Mouse (Mus musculus): ENCODE data around the gene Rnf41. TPM values are rescaled to one million over a fixed set of nuclear protein-coding genes. Genes with fewer than 3 reads are reported as not detected.
A peak's percentile ranks its signal among the peaks of the same experiment; 100 is the strongest.

Rnf41 gene
- total RNA-seq, 2 experiments from 2014 or later, result 10.4 to 10.5 TPM

DNA sequence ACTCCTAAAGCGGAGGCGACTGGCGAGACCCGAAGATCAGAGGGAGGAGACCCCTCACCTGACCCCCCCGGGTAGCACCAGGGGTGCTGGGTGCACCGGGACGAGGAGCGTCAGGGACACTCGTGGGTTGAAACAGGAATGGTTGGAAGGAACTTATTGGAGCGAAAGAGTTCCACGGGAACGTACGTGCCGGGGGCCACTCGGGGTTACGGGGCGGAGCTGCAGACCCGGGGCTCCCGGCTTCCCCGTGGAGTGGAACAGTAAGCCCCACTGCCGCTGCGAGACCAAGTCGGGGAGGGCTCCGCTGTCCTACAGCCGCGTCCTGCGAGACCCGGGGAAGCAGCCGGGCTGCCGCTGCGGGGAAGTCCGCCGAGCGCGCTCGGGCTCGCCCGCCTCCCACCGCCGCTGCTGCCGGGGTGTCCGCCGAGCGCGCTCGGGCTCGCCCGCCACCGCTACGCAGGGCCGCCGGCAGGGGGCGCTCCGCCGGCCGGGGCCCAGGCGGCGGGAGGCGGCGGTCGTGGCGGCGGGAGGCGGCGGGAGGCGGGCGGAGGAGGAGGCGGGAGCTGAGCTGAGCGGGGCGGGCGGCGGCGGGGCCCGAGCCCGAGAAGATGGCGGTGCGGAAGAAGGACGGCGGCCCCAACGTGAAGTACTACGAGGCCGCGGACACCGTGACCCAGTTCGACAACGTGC lies 47.4 kb downstream of the Rnf41 start, which contains the start of gene Smarcc2:
Smarcc2 (plus strand) TSS at position 530 of the 690 bp plus-strand sequence.
- DNase-seq, result peak; percentile 78 to 84
- intact Hi-C loops (cut with DNase I), result loop anchor here (2.0 to 5.0 kb wide), 2 partner anchors 33 to 76 kb away; partner anchors contain the start of gene Myl6

DNA sequence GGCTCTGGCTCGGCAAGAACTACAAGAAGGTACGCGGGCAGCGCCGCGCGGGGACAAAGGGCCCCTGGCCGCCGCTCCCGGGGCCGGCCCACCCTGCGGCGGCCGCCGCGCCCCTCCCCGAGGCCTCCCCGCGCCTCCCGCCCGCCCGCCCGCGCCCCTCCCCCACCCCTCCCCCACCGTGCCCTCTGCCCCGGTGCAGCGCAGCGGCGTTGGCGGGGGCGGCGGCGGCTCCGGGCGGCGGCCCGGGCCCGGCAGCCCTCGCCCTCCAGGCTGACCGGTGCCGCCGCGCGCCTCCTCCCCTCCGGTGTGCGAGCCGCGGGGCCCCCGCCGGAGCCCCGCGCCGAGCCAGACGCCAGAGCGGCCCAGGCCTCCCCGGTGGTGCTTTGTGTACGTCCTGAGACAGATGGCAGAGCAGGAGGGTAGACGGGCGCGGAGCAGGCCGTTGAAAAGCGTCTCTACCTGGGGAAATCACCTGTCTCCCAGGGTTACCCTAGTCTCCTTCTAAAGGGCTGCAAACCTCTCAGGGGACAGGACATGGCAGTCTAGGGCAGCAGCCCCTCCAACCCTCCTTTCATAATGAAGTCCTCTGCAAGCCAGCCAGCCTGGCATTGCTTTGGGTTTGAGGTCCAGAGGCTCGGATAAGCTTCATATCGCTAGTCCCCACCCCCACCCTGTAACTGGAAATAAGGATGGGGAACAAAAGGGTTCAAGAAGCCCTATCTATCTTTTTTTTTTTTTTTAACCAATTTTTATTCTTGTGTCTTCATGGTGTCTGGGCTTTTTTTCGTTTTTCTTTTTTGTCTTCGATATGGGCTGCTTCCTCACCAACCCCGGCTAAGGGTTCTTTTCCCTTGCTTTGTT lies 48.2 kb downstream of the Rnf41 start:
- peak in 1 of 2 experiments; percentile 43 for DNase-seq
- intact Hi-C loops (cut with DNase I), result loop anchor here (2.0 to 5.0 kb wide), 2 partner anchors 33 to 75 kb away; partner anchors contain the start of gene Myl6

DNA sequence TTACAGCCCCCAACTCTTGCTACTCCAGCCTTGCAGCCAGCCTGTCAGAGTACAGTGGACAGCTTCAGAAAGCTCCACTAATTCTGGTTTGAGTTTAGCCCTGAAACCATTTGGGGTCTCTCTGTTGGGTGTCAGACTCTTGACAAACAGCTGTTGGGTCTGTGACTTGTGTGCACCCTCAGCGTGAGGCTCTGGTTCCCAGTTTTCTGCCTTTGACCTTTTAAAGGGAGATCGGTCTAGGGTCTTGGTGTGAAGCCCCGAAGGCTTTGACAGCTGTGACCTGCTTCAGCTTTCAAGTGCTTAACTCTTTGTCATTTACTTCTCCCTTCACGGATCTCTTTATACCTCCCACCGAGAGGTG lies 48.8 kb downstream of the Rnf41 start:
- intact Hi-C loops (cut with DNase I), result no loop called here
- no peak for DNase-seq

DNA sequence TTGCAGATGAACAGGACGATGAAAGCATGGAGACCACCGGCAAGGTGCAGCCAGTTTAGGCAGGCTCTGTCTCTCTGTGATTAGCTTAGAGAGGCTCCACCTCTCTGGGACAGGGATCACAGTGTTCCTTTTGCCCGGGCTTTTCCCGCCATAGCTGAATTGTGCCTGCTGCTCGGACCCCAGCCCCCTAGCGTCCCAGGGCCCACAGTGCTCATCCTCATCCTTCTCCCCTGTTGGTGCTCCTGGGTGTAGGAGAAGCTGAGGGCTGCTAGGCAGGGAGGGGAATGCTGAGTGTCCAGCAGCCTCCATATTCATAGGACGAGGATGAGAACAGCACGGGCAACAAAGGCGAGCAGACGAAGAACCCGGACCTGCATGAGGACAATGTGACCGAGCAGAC lies 62.9 kb downstream of the Rnf41 start:
- no peak for DNase-seq
- intact Hi-C loops (cut with DNase I), result no loop called here

DNA sequence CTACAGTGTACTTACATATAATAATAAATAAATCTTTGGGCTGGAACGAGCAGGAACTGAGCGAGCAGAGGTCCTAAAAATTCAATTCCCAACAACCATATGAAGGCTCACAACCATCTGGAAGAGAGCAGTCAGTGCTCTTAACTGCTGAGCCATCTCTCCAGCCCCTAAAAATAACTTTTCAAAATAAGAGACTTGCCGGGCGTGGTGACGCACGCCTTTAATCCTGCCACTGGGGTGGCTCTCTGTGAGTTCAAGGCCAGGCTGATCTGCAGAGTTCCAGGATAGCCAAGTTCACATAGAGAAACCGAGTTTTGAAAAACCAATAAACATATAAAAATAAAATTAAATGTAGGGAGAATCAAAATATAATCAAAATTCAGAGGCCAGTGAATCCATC lies 74.9 kb downstream of the Rnf41 start:
- DNase-seq, result no peak
- intact Hi-C loops (cut with DNase I), result no loop called here

DNA sequence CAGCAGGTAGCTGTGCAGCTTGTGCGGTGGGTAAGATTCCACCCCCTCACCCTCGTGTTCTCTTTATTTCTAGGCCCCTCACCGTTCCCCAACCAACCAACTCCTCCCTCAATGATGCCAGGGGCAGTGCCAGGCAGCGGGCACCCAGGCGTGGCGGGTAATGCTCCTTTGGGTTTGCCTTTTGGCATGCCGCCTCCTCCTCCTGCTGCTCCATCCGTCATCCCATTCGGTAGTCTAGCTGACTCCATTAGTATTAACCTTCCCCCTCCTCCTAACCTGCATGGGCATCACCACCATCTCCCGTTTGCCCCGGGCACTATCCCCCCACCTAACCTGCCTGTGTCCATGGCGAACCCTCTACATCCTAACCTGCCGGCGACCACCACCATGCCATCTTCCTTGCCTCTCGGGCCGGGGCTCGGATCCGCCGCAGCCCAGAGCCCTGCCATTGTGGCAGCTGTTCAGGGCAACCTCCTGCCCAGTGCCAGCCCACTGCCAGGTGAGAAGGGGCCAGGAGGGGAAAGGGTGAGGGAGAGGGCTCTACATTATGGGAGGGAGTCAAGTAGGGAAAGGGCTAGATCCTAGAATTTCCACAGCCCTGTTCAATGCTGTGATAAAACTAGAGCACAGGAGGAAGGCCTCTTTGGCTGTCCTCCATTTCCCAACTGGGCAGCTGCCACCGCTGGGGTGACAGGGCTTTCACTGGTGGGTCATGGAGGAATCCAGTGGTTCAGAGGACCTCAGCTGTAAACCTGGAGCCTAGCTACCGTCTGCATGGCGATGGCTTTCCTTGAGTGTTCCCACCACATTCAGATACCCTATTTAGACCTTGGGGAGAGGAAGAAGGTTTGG lies 76.6 kb downstream of the Rnf41 start:
- DNase-seq, result no peak
- intact Hi-C loops (cut with DNase I), result no loop called here

DNA sequence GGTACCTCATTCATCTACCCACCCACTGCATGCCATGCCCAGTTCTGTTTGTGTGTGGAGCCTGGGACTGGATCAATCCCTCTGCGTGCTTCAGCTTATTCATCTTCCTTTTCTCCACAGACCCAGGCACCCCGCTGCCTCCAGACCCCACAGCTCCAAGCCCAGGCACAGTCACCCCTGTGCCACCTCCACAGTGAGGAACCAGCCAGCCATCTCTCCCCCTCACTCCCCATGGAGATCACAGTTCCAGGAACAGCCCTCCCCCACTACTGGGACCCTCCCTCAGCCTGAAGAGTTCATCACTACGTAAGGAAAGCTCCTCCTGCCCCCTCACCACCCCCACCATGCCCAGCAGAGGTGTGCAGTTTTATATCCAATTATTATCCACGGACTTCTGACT lies 77.3 kb downstream of the Rnf41 start:
- intact Hi-C loops (cut with DNase I), result no loop called here
- no peak for DNase-seq

DNA sequence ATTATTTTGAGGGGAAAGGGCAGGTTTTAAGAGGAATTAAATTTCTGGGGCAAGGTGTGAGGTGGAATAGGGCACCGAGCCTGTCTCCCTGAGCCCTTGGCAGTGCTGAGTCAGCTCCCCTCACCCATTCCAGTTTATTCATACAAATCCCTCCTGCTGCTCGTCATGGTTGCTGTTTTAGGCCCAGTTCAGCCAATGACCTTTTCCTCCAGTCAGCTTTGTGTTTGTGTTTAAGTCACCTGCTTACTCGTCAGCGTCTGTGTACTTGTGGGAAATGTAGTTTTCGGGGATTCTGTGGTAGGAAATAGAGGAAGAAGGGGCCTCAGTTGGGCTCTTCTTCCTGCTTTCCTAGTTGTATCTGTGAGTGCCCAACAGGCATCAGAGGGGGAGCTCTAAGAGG lies 77.9 kb downstream of the Rnf41 start:
- no peak for DNase-seq
- intact Hi-C loops (cut with DNase I), result no loop called here

DNA sequence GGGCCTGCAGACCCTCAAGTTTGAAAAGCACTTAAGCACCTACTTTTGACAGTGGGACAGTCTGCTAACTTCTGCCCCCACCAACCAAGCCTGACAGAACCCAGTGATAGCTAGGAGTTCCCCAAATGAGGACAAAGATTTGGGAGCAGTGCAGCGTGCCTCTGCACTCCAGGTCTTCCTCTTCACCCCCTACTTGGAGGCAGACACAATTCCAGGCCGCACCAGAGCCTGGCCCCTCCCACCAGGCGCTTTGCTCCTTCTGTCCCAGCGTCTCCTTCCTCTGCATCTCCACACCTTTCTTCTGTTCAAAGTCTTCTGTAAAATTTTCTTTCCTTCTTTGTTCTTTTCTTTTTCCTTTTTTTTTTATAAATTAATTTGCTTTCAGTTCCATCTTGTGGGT lies 78.3 kb downstream of the Rnf41 start:
- intact Hi-C loops (cut with DNase I), result loop anchor here (5.0 kb wide), 1 partner anchor 32 kb away; the partner anchor contains the start of gene Smarcc2

DNA sequence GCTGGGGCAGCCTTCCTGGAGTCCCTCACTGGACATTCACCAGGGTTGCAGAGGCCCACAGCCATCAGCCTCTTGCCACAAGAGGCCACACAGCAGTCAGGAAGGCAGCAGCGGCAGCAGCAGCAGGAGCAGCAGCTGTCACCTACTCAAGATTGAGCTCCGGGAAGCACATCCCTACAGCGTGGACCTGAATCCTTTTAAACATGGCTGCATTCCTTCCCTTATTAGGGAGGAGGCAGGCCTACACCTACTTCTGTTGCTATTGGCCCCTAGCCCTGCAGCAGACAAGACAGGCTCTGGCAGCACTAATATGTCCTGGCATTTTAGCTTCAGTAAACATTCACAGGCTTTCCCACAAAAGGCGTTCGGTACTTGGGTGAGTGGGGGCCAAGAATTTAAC lies 78.8 kb downstream of the Rnf41 start:
- no peak for DNase-seq
- intact Hi-C loops (cut with DNase I), result loop anchor here (5.0 kb wide), 1 partner anchor 33 kb away; the partner anchor contains the start of gene Smarcc2

More for the DNA sequence above, 78.3 kb downstream of the Rnf41 start:
- no peak for DNase-seq

DNA sequence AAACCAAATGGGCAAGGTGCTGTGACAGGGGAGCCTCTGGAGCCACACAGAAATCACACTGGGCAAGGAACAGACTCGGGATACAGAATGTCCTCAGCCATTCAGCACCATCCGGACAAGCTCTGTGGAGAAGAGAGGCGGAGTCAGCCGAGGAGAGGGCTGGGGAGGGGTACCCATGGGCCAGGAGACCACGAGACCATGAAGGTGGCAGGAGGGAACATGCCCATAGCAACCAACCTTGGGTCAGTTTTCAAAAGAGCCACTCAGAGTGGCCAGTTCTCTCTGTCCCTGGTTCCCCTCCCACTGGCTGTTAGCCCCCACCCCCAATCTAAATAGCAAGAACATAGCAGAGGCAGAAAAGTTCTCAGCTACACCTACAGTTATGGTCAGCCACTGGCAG lies 79.5 kb downstream of the Rnf41 start:
- no peak for DNase-seq
- intact Hi-C loops (cut with DNase I), result loop anchor here (5.0 kb wide), 1 partner anchor 34 kb away; the partner anchor contains the start of gene Smarcc2

Small RNAs within 50 kb of the gene (microRNA-seq; reads per million reads assigned to microRNA genes)
- 0 reads per million in 2 experiments for gene Gm25361
- gene Gm26308, result 0 reads per million in 2 experiments
- gene Mir6914, result 0 to 0.36 reads per million in 2 experiments
- gene Mir6915, result 0 reads per million in 2 experiments
- gene Mir8105, result 0 to 0.72 reads per million in 2 experiments

Other genes with a start within 250 kb of the Rnf41 start
- 10 to 100 TPM; 53.4 to 58.1 TPM for gene Rbms2, start 231.4 kb upstream of the Rnf41 start, total RNA-seq (2021)
- under 1 TPM; 0.35 to 0.59 TPM for gene Gls2, start 217.2 kb upstream of the Rnf41 start, total RNA-seq (2021)
- 10 to 100 TPM; 31.8 to 32.3 TPM for gene Spryd4, start 199.8 kb upstream of the Rnf41 start, total RNA-seq (2021)
- gene Mip, start 185.8 kb upstream of the Rnf41 start, total RNA-seq (2021), result not detected
- 1 to 10 TPM; 1.7 to 2.2 TPM for gene Timeless, start 179.6 kb upstream of the Rnf41 start, total RNA-seq (2021)
- gene Apon, start 157.6 kb upstream of the Rnf41 start, total RNA-seq (2021), result not detected
- not detected for gene Apof, start 143.0 kb upstream of the Rnf41 start, total RNA-seq (2021)
- 1 to 10 TPM; 3.2 to 3.9 TPM for gene Stat2, start 141.1 kb upstream of the Rnf41 start, total RNA-seq (2021)
- gene Il23a, start 112.9 kb upstream of the Rnf41 start, total RNA-seq (2021), result not detected
- 1 to 10 TPM; 4.4 to 5.6 TPM for gene Pan2, start 108.3 kb upstream of the Rnf41 start, total RNA-seq (2021)
- gene Cnpy2, start 89.2 kb upstream of the Rnf41 start, total RNA-seq (2021), result 10 to 100 TPM; 41.6 to 45.4 TPM
- gene Cs, start 73.9 kb upstream of the Rnf41 start, total RNA-seq (2021), result 100 to 1,000 TPM; 586 to 610 TPM
- 100 to 1,000 TPM; 433 to 434 TPM for gene Coq10a, start 42.7 kb upstream of the Rnf41 start, total RNA-seq (2021)
- gene Ankrd52, start 34.5 kb upstream of the Rnf41 start, total RNA-seq (2021), result 10 to 100 TPM; 50.5 to 55.7 TPM
- gene Slc39a5, start 10.4 kb upstream of the Rnf41 start, total RNA-seq (2021), result not detected
- gene Nabp2, start 165 bp upstream of the Rnf41 start, total RNA-seq (2021), result 10 to 100 TPM; 48.1 to 50.4 TPM
- gene Smarcc2, start 47.6 kb downstream of the Rnf41 start, total RNA-seq (2021), result 10 to 100 TPM; 39.2 to 46.4 TPM
- gene Myl6, start 82.5 kb downstream of the Rnf41 start, total RNA-seq (2021), result 100 to 1,000 TPM; 155 to 171 TPM
- gene Myl6b, start 87.0 kb downstream of the Rnf41 start, total RNA-seq (2021), result 10 to 100 TPM in 1 of 2 experiments, 1 to 10 TPM in 1; 5.6 to 21.4 TPM
- gene Esyt1, start 114.2 kb downstream of the Rnf41 start, total RNA-seq (2021), result 10 to 100 TPM; 12.8 to 13.0 TPM
- 1 to 10 TPM; 3.7 to 5.3 TPM for gene Zc3h10, start 136.1 kb downstream of the Rnf41 start, total RNA-seq (2021)
- 100 to 1,000 TPM; 857 to 980 TPM for gene Rpl41, start 137.6 kb downstream of the Rnf41 start, total RNA-seq (2021)
- gene Pa2g4, start 154.3 kb downstream of the Rnf41 start, total RNA-seq (2021), result 10 to 100 TPM; 32.8 to 39.0 TPM
- 1 to 10 TPM; 2.1 to 4.6 TPM for gene Erbb3, start 178.0 kb downstream of the Rnf41 start, total RNA-seq (2021)
- gene Rps26, start 215.1 kb downstream of the Rnf41 start, total RNA-seq (2021), result 100 to 1,000 TPM; 289 to 338 TPM
- under 1 TPM; 0.26 to 0.69 TPM for gene Ikzf4, start 234.3 kb downstream of the Rnf41 start, total RNA-seq (2021)

Measured in gastrocnemius, postnatal 36 days (tissue).